Mouse (Mus musculus): Measurements from ENCODE around the gene Dcaf5. TPM values are rescaled to one million over a fixed set of nuclear protein-coding genes. Genes with fewer than 3 reads are reported as not detected.

The Dcaf5 gene
- total and polyA plus RNA-seq, 3 experiments = 8.2 to 13.2 (median 13.0) TPM

GRCm38 (mm10) chr12:80382794-80383193 lies 53.6 kb downstream of the Dcaf5 start:
- in situ Hi-C loops (cut with MboI; ENCODE audit: low pct_ligation_motif_present, low pct_unique_long_range_greater_than_20kb, low sequenced_read_pairs) = no loop called here

GRCm38 (mm10) chr12:80379831-80380457 lies 56.5 kb downstream of the Dcaf5 start:
- H3K9me3 ChIP-seq (replicated peaks; ENCODE audit: low read length) = peaks cover 3% of the 10 kb centered on the region
- H3K36me3 ChIP-seq (replicated peaks in 1 of 2; ENCODE audit: control insufficient read depth in 1 of 2, insufficient read depth in 1 of 2, low read length in 1 of 2) = peaks cover 46 to 79% of the 10 kb centered on the region in 2 experiments
- no peaks in the 10 kb centered on the region for H3K27me3 ChIP-seq (replicated peaks)
- TF ChIP-seq NRF1 (IDR thresholded peaks at IDR 0.05; ENCODE audit: low read depth, low read length) (no peak), GABPA (IDR thresholded peaks at IDR 0.05; ENCODE audit: insufficient replicate concordance, low read depth, low read length) (no peak), SIN3A (IDR thresholded peaks at IDR 0.05; ENCODE audit: low read length) (no peak), ZMIZ1 (IDR thresholded peaks at IDR 0.05; ENCODE audit: low read depth, low read length) (no peak), USF2 (conservative IDR thresholded peaks at IDR 0.05; ENCODE audit: low read depth, low read length) (no peak), HCFC1 (IDR thresholded peaks at IDR 0.05; ENCODE audit: low read depth, low read length) (no peak), MAX (IDR thresholded peaks at IDR 0.05; ENCODE audit: low read length) (no peak), POLR2A (IDR thresholded peaks at IDR 0.05; ENCODE audit: low read depth, low read length) (no peak), RCOR1 (conservative IDR thresholded peaks at IDR 0.05; ENCODE audit: low read depth, low read length) (no peak), MAFK (IDR thresholded peaks at IDR 0.05; ENCODE audit: insufficient replicate concordance, low read length) (no peak)
- H3K4me3 ChIP-seq (replicated peaks in 1 of 3; ENCODE audit: low read depth in 2 of 3, low read length in 2 of 3, poor library complexity in 1 of 3) = no peak overlapping the region
- no peak overlapping the region for H3K9ac ChIP-seq (ENCODE audit: insufficient read depth, low read depth)
- H3K4me1 ChIP-seq (ENCODE audit: control insufficient read depth in 1 of 2, insufficient read depth in 2 of 2) = peaks cover 3% of the 10 kb centered on the region in 2 experiments; a peak in 2 of 4 replicates
- H3K27ac ChIP-seq (ENCODE audit: insufficient read depth, low read depth) = peak overlapping the region; percentile 4; the same call in 1 of the 2 replicates
- DNase-seq (ENCODE audit: extremely low read depth) = no peak
- no peaks in the 10 kb centered on the region for H3K79me2 ChIP-seq (replicated peaks; ENCODE audit: control insufficient read depth, extremely low read depth, insufficient read depth, poor library complexity, severe bottlenecking)
- dilution Hi-C loops (cut with MboI; ENCODE audit: extremely low pct_ligation_motif_present, extremely low pct_unique_long_range_greater_than_20kb, low sequenced_read_pairs) = no loop called here
- in situ Hi-C loops (cut with MboI; ENCODE audit: low pct_ligation_motif_present, low pct_unique_long_range_greater_than_20kb, low sequenced_read_pairs) = loop anchor here (5.0 kb wide), 1 partner anchor 183 kb away; no protein-coding TSS in a partner anchor
- H3K4me2 ChIP-seq (ENCODE audit: insufficient read depth, low read depth, poor library complexity, severe bottlenecking) = no peak overlapping the region

More at GRCm38 (mm10) chr12:80382794-80383193, 53.6 kb downstream of the Dcaf5 start:
- peaks cover 3% of the 10 kb centered on the region for H3K9me3 ChIP-seq (replicated peaks; ENCODE audit: low read length)
- DNase-seq (ENCODE audit: extremely low read depth) = no peak
- peaks cover 3 to 16% of the 10 kb centered on the region in 2 experiments; a peak in 3 of 4 replicates for H3K4me1 ChIP-seq (ENCODE audit: control insufficient read depth in 1 of 2, insufficient read depth in 2 of 2)
- no peak overlapping the region for H3K9ac ChIP-seq (ENCODE audit: insufficient read depth, low read depth)
- dilution Hi-C loops (cut with MboI; ENCODE audit: extremely low pct_ligation_motif_present, extremely low pct_unique_long_range_greater_than_20kb, low sequenced_read_pairs) = no loop called here
- H3K27ac ChIP-seq (ENCODE audit: insufficient read depth, low read depth) = no peak overlapping the region
- no peak overlapping the region for H3K4me3 ChIP-seq (replicated peaks in 1 of 3; ENCODE audit: low read depth in 2 of 3, low read length in 2 of 3, poor library complexity in 1 of 3)
- TF ChIP-seq TBP (conservative IDR thresholded peaks at IDR 0.05; ENCODE audit: low read depth, low read length) (no peak), JUN (IDR thresholded peaks at IDR 0.05; ENCODE audit: insufficient read depth, low read depth, low read length) (no peak), ZNF384 (IDR thresholded peaks at IDR 0.05; ENCODE audit: low read depth, low read length) (no peak), UBTF (IDR thresholded peaks at IDR 0.05; ENCODE audit: low read depth, low read length) (no peak), BHLHE40 (IDR thresholded peaks at IDR 0.05; ENCODE audit: low read depth, low read length) (no peak), CTCF (conservative IDR thresholded peaks at IDR 0.05 in 1 of 2, IDR thresholded peaks at IDR 0.05 in 1 of 2; ENCODE audit: low read depth in 2 of 2, low read length in 2 of 2) (no peak), IRF4 (IDR thresholded peaks at IDR 0.05; ENCODE audit: low read depth, low read length) (no peak), JUND (conservative IDR thresholded peaks at IDR 0.05; ENCODE audit: low read depth, low read length) (no peak), MEF2A (IDR thresholded peaks at IDR 0.05; ENCODE audit: borderline replicate concordance, low read depth, low read length) (no peak), PAX5 (IDR thresholded peaks at IDR 0.05; ENCODE audit: low read length) (no peak), NRF1 (IDR thresholded peaks at IDR 0.05; ENCODE audit: low read depth, low read length) (no peak), HCFC1 (IDR thresholded peaks at IDR 0.05; ENCODE audit: low read depth, low read length) (no peak), ELF1 (IDR thresholded peaks at IDR 0.05; ENCODE audit: low read depth, low read length) (no peak)
- H3K27me3 ChIP-seq (replicated peaks) = no peaks in the 10 kb centered on the region
- H3K79me2 ChIP-seq (replicated peaks; ENCODE audit: control insufficient read depth, extremely low read depth, insufficient read depth, poor library complexity, severe bottlenecking) = no peaks in the 10 kb centered on the region
- peaks cover 44 to 80% of the 10 kb centered on the region in 2 experiments for H3K36me3 ChIP-seq (replicated peaks in 1 of 2; ENCODE audit: control insufficient read depth in 1 of 2, insufficient read depth in 1 of 2, low read length in 1 of 2)
- H3K4me2 ChIP-seq (ENCODE audit: insufficient read depth, low read depth, poor library complexity, severe bottlenecking) = no peak overlapping the region

All from CH12.LX (cell line).